Mouse (Mus musculus) spleen, adult 12 weeks (tissue): ENCODE data around the gene Plekhm3.
"Not testable (repeated sequence)": the region's sequence is repeated elsewhere in the genome, so short reads cannot be mapped to it uniquely, and the experiment has no call there.

ENCODE experiments used
- DNase-seq: peaks from one replicate; pipeline ENCODE4 v3.0.0; 2022; ENCODE audit warnings: low spot score

Plekhm3 gene

GRCm38 (mm10) chr1:64956479-64956961 is at the start of gene Plekhm3:
Gene Plekhm3, minus strand, starts transcription at chr1:64956824.
- DNase-seq: peak; percentile 59

GRCm38 (mm10) chr1:65005575-65005974 is 49.0 kb upstream of the Plekhm3 start:
- DNase-seq: no peak

- no peak for DNase-seq
Measured at GRCm38 (mm10) chr1:65004526-65004925, 47.9 kb upstream of the Plekhm3 start.

- DNase-seq: no peak
Measured at GRCm38 (mm10) chr1:64993206-64993605, 36.6 kb upstream of the Plekhm3 start.

- no peak for DNase-seq
Measured at GRCm38 (mm10) chr1:64988176-64988575, 31.6 kb upstream of the Plekhm3 start.

GRCm38 (mm10) chr1:64986120-64986519 is 29.5 kb upstream of the Plekhm3 start:
- peak; percentile 30 for DNase-seq

- DNase-seq: no peak
Measured at GRCm38 (mm10) chr1:64983247-64983646, 26.6 kb upstream of the Plekhm3 start.

GRCm38 (mm10) chr1:64978321-64978799 is 21.7 kb upstream of the Plekhm3 start:
- no peak for DNase-seq

- no peak for DNase-seq
Measured at GRCm38 (mm10) chr1:64975346-64975745, 18.7 kb upstream of the Plekhm3 start.

GRCm38 (mm10) chr1:64970685-64971084 is 14.1 kb upstream of the Plekhm3 start:
- DNase-seq: no peak

GRCm38 (mm10) chr1:64957021-64957489 is 431 bp upstream of the Plekhm3 start:
- no peak for DNase-seq

- not testable (repeated sequence) for DNase-seq
Measured at GRCm38 (mm10) chr1:64954786-64955185, 1.8 kb downstream of the Plekhm3 start.

- DNase-seq: no peak
Measured at GRCm38 (mm10) chr1:64950271-64950670, 6.4 kb downstream of the Plekhm3 start.

GRCm38 (mm10) chr1:64949377-64949776 is 7.2 kb downstream of the Plekhm3 start:
- DNase-seq: no peak

GRCm38 (mm10) chr1:64946106-64946505 is 10.5 kb downstream of the Plekhm3 start:
- no peak for DNase-seq

GRCm38 (mm10) chr1:64945214-64945785 is 11.3 kb downstream of the Plekhm3 start:
- DNase-seq: no peak

- no peak for DNase-seq
Measured at GRCm38 (mm10) chr1:64944746-64945145, 11.9 kb downstream of the Plekhm3 start.

- no peak for DNase-seq
Measured at GRCm38 (mm10) chr1:64942006-64942755, 14.4 kb downstream of the Plekhm3 start.

- no peak for DNase-seq
Measured at GRCm38 (mm10) chr1:64938907-64939306, 17.7 kb downstream of the Plekhm3 start.

- DNase-seq: no peak
Measured at GRCm38 (mm10) chr1:64937692-64938091, 18.9 kb downstream of the Plekhm3 start.

GRCm38 (mm10) chr1:64932921-64933320 is 23.7 kb downstream of the Plekhm3 start:
- no peak for DNase-seq

- DNase-seq: no peak
Measured at GRCm38 (mm10) chr1:64930124-64930523, 26.5 kb downstream of the Plekhm3 start.

- no peak for DNase-seq
Measured at GRCm38 (mm10) chr1:64929673-64930072, 27.0 kb downstream of the Plekhm3 start.
